Mouse (Mus musculus) cerebellum, adult 2 months (tissue): Measurements from ENCODE around the gene Gm47791. TPM values are rescaled to one million over a fixed set of nuclear protein-coding genes. Genes with fewer than 3 reads are reported as not detected.

Experiments used
- DNase-seq, 2 experiments: peaks; one replicate each; pipeline ENCODE4 v3.0.0; 2021
- H3K27ac ChIP-seq: fragments of 200-500 bp; 2 replicates; pipeline ENCODE4 v1.5.1; 2012; ENCODE audit warnings: low read length, control low read depth, inconsistent platforms; ENCODE audit not compliant: insufficient read depth
- H3K27me3 ChIP-seq: fragments of 200-500 bp; 2 replicates; pipeline ENCODE4 v1.6.1; 2012; ENCODE audit warnings: inconsistent platforms, mild to moderate bottlenecking, low read length, moderate library complexity; ENCODE audit not compliant: control insufficient read depth, insufficient read depth
- H3K4me1 ChIP-seq: fragments of 200-500 bp; 2 replicates; pipeline ENCODE4 v1.6.1; 2011; ENCODE audit warnings: low read length; ENCODE audit not compliant: control insufficient read depth, insufficient read depth
- H3K4me3 ChIP-seq: fragments of 200-500 bp; replicated peaks from 2 replicates; pipeline ENCODE3; 2011; ENCODE audit warnings: mild to moderate bottlenecking, low read depth, low read length, control low read depth; ENCODE audit not compliant: insufficient read depth
- CTCF ChIP-seq: fragments of 200-500 bp; IDR thresholded peaks from 2 replicates; pipeline ENCODE4 v1.5.1; 2011; ENCODE audit warnings: low read depth, mild to moderate bottlenecking, control low read depth, low read length, moderate library complexity, borderline replicate concordance; ENCODE audit not compliant: insufficient read depth
- POLR2A ChIP-seq: fragments of 200-500 bp; IDR thresholded peaks from 2 replicates; pipeline ENCODE4 v1.6.1; 2011; ENCODE audit warnings: low read length, control low read depth, borderline replicate concordance; ENCODE audit not compliant: insufficient read depth
- whole genome bisulfite sequencing: fragments of 180-500 bp; shearing (Covaris S2); methylation state at CpG from one replicate; pipeline ENCODE4 v1.1.7; 2018; 5-methylcytosine and 5-hydroxymethylcytosine counted together
- polyA plus RNA-seq: library from polyadenylated mRNA; depleted of rRNA; stranded (reverse); fragments of >200 nt; gene quantifications from 2 replicates; pipeline ENCODE4 v1.2.3, GENCODE M21; 2012

Gm47791 gene
- polyA plus RNA-seq, 1 experiment, result not detected

DNA sequence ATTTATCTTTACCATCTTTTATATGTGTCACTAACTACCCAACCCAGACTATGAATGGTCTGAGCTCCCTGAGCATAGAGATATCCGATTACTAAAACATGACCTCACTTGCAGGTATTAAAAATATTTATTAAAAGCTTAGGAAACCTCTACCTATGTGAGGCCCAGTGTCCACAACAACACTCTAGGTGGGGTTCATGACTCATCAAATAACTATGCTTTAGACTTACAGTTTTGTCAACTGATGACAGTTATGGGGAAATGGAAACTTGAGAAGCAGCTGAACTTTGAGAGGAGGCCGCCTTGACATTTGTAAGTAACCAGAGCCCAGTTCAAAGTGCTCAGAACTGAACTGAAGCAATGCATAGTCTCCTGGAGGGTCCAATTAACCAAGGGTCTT, 24.2 kb upstream of the Gm47791 start:
- no peaks in the 10 kb centered on the region for H3K27me3 ChIP-seq
- TF ChIP-seq POLR2A, result no peak
- TF ChIP-seq CTCF, result no peak
- H3K4me3 ChIP-seq, result no peak overlapping the region
- no peak for DNase-seq
- 100% methylated on average over 2 of the region's 2 CpGs for WGBS
- H3K4me1 ChIP-seq, result peaks cover 6% of the 10 kb centered on the region
- no peak overlapping the region for H3K27ac ChIP-seq

- Histone ChIP-seq H3K4me3 (no peak overlapping the region), H3K27ac (no peak overlapping the region), H3K4me1 (peaks cover 6% of the 10 kb centered on the region), H3K27me3 (no peaks in the 10 kb centered on the region)
- no peak for TF ChIP-seq CTCF
- no peak for TF ChIP-seq POLR2A
- 6% methylated on average over 4 of the region's 4 CpGs for WGBS
- DNase-seq, result peak in 1 of 2 experiments; percentile 31
Measured at GRCm38 (mm10) chr1:82793986-82794385, 22.9 kb upstream of the Gm47791 start.

DNA sequence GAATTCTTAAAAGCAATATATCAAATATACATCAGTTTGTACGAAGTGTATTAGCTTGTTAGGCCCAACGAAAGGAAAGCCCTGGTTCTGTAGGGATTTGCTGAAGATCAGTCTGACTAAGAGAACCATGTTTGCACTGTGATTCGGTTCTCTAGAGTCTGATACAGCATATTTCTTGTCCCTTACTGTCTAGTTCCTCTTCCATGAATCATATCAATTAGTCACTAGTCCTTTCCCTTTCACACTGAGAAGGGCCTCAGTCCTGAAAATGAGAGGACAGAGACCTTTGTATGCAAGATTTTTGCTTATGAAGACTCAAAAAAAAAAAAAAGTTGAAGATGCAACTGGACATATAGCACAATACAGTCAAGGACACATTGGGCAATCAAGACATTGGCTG, 22.1 kb upstream of the Gm47791 start:
- 93% methylated on average over 3 of the region's 3 CpGs for WGBS
- TF ChIP-seq CTCF (no peak), POLR2A (no peak)
- no peak for DNase-seq
- no peaks in the 10 kb centered on the region for H3K27me3 ChIP-seq
- H3K27ac ChIP-seq, result no peak overlapping the region
- H3K4me1 ChIP-seq, result peaks cover 6% of the 10 kb centered on the region
- H3K4me3 ChIP-seq, result no peak overlapping the region

- Histone ChIP-seq H3K27ac (no peak overlapping the region), H3K4me1 (peaks cover 6% of the 10 kb centered on the region)
- 95% methylated on average over 6 of the region's 6 CpGs for WGBS
Measured at GRCm38 (mm10) chr1:82792238-82792637, 21.2 kb upstream of the Gm47791 start.

GRCm38 (mm10) chr1:82791105-82791504, 20.1 kb upstream of the Gm47791 start:
- Histone ChIP-seq H3K4me3 (no peak overlapping the region), H3K4me1 (peaks cover 6% of the 10 kb centered on the region), H3K27me3 (no peaks in the 10 kb centered on the region), H3K27ac (no peak overlapping the region)
- WGBS, result 62% methylated on average over 11 of the region's 11 CpGs
- no peak for DNase-seq
- TF ChIP-seq CTCF, result no peak
- TF ChIP-seq POLR2A, result no peak

More at GRCm38 (mm10) chr1:82792238-82792637, 21.2 kb upstream of the Gm47791 start:
- no peak for DNase-seq
- Histone ChIP-seq H3K4me3 (no peak overlapping the region), H3K27me3 (no peaks in the 10 kb centered on the region)
- TF ChIP-seq POLR2A (no peak), CTCF (no peak)

DNA sequence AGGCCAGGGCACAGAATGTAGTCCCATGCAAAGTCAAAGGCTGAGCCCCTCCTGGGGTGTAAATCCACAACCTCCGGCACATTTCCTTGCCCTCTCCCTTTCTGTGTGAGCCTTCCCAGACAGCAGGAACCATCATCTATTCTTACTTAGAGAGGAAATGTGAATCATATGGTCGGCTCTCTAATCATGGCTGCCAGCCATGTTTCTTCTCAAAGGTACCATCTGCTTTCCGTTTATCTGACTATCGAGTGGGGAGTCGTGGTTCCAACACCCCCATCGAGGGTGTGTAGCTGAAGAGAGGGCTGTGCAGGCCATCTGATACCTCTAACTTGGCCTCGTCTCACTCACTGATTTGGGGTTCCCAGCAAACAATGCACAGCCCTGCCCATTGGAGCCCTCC, 17.0 kb upstream of the Gm47791 start:
- peak; percentile 21 to 62 for DNase-seq
- H3K27ac ChIP-seq, result no peak overlapping the region
- WGBS, result 8% methylated on average over 7 of the region's 7 CpGs

DNA sequence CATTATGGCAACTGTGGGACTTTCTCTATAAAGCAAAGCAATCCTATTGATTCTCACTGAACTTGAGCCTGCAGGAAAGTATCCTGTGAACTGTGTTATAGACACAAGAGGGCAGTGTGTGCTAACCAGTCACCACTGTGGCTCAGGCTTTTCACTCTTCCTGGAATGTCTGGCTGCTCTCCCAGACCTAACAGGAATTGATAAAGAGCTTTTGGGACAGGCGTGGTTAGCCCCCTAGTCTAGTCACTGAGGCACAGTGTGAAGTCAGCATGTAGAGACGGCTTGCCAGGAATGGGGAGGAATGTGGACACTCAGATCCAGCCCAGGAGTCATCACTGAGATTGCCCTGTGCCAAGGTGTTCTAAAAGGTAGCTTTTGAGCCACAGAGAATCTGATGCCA, 16.4 kb upstream of the Gm47791 start:
- 0% methylated on average over 2 of the region's 2 CpGs for WGBS
- TF ChIP-seq CTCF, result peak; percentile 80
- no peak for TF ChIP-seq POLR2A
- DNase-seq, result peak; percentile 45 to 61
- Histone ChIP-seq H3K27ac (no peak overlapping the region), H3K4me3 (no peak overlapping the region), H3K4me1 (no peaks in the 10 kb centered on the region), H3K27me3 (no peaks in the 10 kb centered on the region)

More for the DNA sequence above, 17.0 kb upstream of the Gm47791 start:
- Histone ChIP-seq H3K4me3 (no peak overlapping the region), H3K27me3 (no peaks in the 10 kb centered on the region), H3K4me1 (no peaks in the 10 kb centered on the region)
- TF ChIP-seq CTCF, result no peak

DNA sequence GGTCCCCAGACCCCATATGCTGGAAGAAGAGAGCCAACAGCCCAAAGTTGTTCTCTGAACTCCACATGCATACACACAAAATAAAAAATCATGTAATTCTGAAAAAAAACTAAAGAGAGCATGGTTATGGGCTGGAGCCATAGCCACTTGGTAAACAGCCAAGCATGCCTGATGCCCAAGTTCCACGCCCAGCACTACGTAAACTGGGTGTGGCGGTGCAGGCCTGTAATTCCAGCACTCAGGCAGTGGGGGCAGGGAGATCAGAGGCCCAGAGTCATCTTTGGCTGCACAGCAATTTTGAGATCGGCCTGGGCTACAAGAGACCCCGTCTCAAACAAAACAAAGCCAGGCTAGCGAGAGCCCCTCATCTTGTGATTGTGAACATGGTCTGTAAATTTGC, 14.5 kb upstream of the Gm47791 start:
- H3K4me3 ChIP-seq, result no peak overlapping the region
- WGBS, result 56% methylated on average over 6 of the region's 6 CpGs
- TF ChIP-seq POLR2A (no peak), CTCF (no peak)
- no peaks in the 10 kb centered on the region for H3K4me1 ChIP-seq
- H3K27ac ChIP-seq, result no peak overlapping the region
- H3K27me3 ChIP-seq, result no peaks in the 10 kb centered on the region
- no peak for DNase-seq
